Mouse (Mus musculus) stomach, postnatal 0 days (tissue): ENCODE data around the gene Stxbp4. TPM values are rescaled to one million over a fixed set of nuclear protein-coding genes. Genes with fewer than 3 reads are reported as not detected.

Experiments
- ATAC-seq: fragments of 200-750 bp; cut with Nextera tagmentation; 2 replicates; pipeline ENCODE4 v1.8.0; 2017; ENCODE audit not compliant: low FRiP score, low TSS enrichment
- DNase-seq: peaks from one replicate; pipeline ENCODE4 v3.0.0-alpha.2; 2016; ENCODE audit warnings: low spot score
- H3K27ac ChIP-seq: fragments of 300-500 bp; sonication (generic); replicated peaks from 2 replicates; pipeline ENCODE4 v1.5.1; 2014; ENCODE audit warnings: mild to moderate bottlenecking, control low read depth
- H3K27me3 ChIP-seq: fragments of 300-500 bp; sonication (generic); 2 replicates; pipeline ENCODE4 v1.6.1; 2014; ENCODE audit warnings: low read length; ENCODE audit not compliant: control insufficient read depth, insufficient read depth
- H3K36me3 ChIP-seq: fragments of 300-500 bp; sonication (generic); 2 replicates; pipeline ENCODE4 v1.6.1; 2014; ENCODE audit warnings: low read length, mixed read lengths; ENCODE audit not compliant: control insufficient read depth, insufficient read depth
- H3K4me1 ChIP-seq: fragments of 300-500 bp; sonication (generic); replicated peaks from 2 replicates; pipeline ENCODE4 v1.6.1; 2014; ENCODE audit warnings: antibody characterized with exemption; ENCODE audit not compliant: control insufficient read depth, insufficient read depth
- H3K4me2 ChIP-seq: fragments of 300-500 bp; sonication (generic); replicated peaks from 2 replicates; pipeline ENCODE4 v1.6.1; 2014; ENCODE audit warnings: low read depth, mild to moderate bottlenecking, control low read depth, moderate library complexity
- H3K4me3 ChIP-seq: fragments of 300-500 bp; sonication (generic); 2 replicates; pipeline ENCODE4 v1.5.1; 2014; ENCODE audit warnings: low read depth, low read length, control low read depth
- H3K9ac ChIP-seq: fragments of 300-500 bp; sonication (generic); 2 replicates; pipeline ENCODE4 v1.6.1; 2014; ENCODE audit warnings: mild to moderate bottlenecking, low read length, control low read depth, mixed read lengths
- H3K9me3 ChIP-seq: fragments of 300-500 bp; sonication (generic); 2 replicates; pipeline ENCODE4 v1.6.1; 2016; ENCODE audit warnings: low read length; ENCODE audit not compliant: control insufficient read depth
- CTCF ChIP-seq: IDR thresholded peaks from 2 replicates; pipeline ENCODE4 v1.5.1; 2016; ENCODE audit warnings: antibody characterized with exemption, low read depth, mild to moderate bottlenecking, moderate library complexity
- EP300 ChIP-seq: optimal IDR thresholded peaks from 2 replicates; pipeline ENCODE3; 2016; ENCODE audit warnings: antibody characterized with exemption
- WGBS: fragments of 180-500 bp; shearing (Covaris S2); extraction: QIAGEN DNeasy Blood & Tissue Kit; methylation state at CpG from one replicate; pipeline ENCODE4 v1.1.7; 2014; 5-methylcytosine and 5-hydroxymethylcytosine counted together
- polyA plus RNA-seq: library from polyadenylated mRNA; unstranded; fragments of >200 nt; fragmentation: Nextera tagmentation; extraction: Ambion mirVana; gene quantifications from 2 replicates; pipeline ENCODE4 v1.2.1, GENCODE M21; 2015

The Stxbp4 gene
- polyA plus RNA-seq, 1 experiment from 2014 or later: 2.7 TPM

GRCm38 (mm10) chr11:90512538-90513219 lies 125.2 kb downstream of the Stxbp4 start:
- Histone ChIP-seq H3K4me1 (no peaks in the 10 kb centered on the region), H3K27ac (no peak overlapping the region), H3K4me2 (no peak overlapping the region), H3K27me3 (no peaks in the 10 kb centered on the region), H3K9me3 (no peaks in the 10 kb centered on the region), H3K36me3 (no peaks in the 10 kb centered on the region; the same call in 1 of the 2 replicates), H3K9ac (no peak overlapping the region), H3K4me3 (no peak overlapping the region)
- WGBS: 62% methylated on average over 5 of the region's 5 CpGs
- ATAC-seq: no peak
- DNase-seq: no peak
- no peak for TF ChIP-seq CTCF
- TF ChIP-seq EP300: no peak

DNA sequence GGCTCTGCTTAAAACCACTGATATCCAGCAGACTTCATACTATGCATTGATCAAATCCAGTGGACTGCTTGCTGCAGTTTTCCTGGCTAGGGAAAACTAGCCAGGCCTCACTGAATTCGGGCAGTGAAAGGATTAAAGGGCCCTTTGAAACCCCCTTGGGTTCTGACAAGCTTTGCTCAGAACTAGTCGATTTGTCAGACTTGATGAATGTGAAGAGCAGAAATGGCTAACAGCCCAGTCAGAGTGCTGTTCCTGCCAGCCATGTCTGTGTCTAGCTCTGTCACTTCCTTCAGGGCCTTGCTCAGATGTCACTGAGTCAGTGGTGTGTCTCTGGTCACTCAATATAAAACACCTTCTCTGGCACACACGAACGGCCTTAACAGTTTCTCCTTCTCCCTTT lies 136.0 kb downstream of the Stxbp4 start:
- no peak for TF ChIP-seq CTCF
- no peak for TF ChIP-seq EP300
- DNase-seq (no peak), ATAC-seq (no peak)
- no peaks in the 10 kb centered on the region for H3K36me3 ChIP-seq
- no peaks in the 10 kb centered on the region for H3K9me3 ChIP-seq
- H3K9ac ChIP-seq: no peak overlapping the region
- no peak overlapping the region for H3K4me2 ChIP-seq
- H3K27me3 ChIP-seq: no peaks in the 10 kb centered on the region
- no peaks in the 10 kb centered on the region for H3K4me1 ChIP-seq
- H3K27ac ChIP-seq: no peak overlapping the region
- 59% methylated on average over 4 of the region's 4 CpGs for WGBS
- no peak overlapping the region for H3K4me3 ChIP-seq

DNA sequence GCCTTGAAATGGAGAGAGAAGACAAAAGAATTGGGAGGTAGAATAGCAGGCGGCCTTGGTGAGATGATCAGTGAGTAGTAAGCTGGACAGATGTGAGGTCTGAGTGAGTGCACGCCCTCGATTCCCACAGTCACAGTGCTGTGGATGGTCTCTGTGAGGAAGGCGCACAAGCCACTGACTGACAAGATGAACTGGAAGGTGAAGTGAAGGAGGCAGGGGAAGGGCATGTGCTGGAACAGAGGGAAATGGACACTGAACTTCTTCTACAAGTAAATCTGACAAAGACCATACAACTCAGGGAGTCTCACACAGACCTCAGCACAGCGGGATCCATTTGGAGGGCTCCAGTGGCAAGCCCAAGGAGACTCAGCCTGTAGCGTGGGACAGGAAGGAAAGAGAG lies 138.0 kb downstream of the Stxbp4 start:
- no peaks in the 10 kb centered on the region for H3K9me3 ChIP-seq
- H3K36me3 ChIP-seq: no peaks in the 10 kb centered on the region
- H3K4me3 ChIP-seq: no peak overlapping the region
- no peak overlapping the region for H3K4me2 ChIP-seq
- ATAC-seq (no peak), DNase-seq (no peak)
- TF ChIP-seq CTCF: no peak
- no peak for TF ChIP-seq EP300
- H3K27me3 ChIP-seq: no peaks in the 10 kb centered on the region
- H3K4me1 ChIP-seq: no peaks in the 10 kb centered on the region
- 94% methylated on average over 6 of the region's 6 CpGs for WGBS
- H3K27ac ChIP-seq: no peak overlapping the region
- H3K9ac ChIP-seq: no peak overlapping the region

- no peak overlapping the region for H3K4me3 ChIP-seq
- DNase-seq (no peak), ATAC-seq (no peak)
- no peak overlapping the region for H3K4me2 ChIP-seq
- no peak overlapping the region for H3K27ac ChIP-seq
- H3K27me3 ChIP-seq: no peaks in the 10 kb centered on the region
- TF ChIP-seq CTCF (no peak), EP300 (no peak)
- no peaks in the 10 kb centered on the region for H3K9me3 ChIP-seq
- H3K9ac ChIP-seq: no peak overlapping the region
- H3K4me1 ChIP-seq: no peaks in the 10 kb centered on the region
- 50% methylated on average over 5 of the region's 5 CpGs for WGBS
- H3K36me3 ChIP-seq: no peaks in the 10 kb centered on the region
These were observed 139.4 kb downstream of the Stxbp4 start for GRCm38 (mm10) chr11:90498461-90498860.

DNA sequence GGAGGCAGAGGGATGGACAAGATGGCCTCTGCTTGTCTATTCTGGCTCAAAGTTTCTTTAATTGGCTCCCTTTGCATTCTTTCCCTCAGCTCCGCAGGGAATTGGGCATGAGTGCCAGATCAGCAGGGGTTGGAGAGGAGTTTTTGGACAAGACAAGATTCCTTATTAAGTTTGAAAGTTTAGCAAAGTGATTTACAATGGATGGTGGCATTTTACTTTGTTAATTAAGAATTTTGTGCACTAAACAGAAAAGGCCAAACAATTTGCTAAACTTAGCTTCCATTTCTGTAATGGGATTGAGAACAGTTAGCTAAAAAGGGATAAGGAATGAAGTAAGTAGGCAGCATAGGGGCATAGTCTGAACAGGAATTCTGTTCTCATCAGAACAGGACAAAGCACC lies 142.9 kb downstream of the Stxbp4 start:
- H3K36me3 ChIP-seq: no peaks in the 10 kb centered on the region
- no peaks in the 10 kb centered on the region for H3K27me3 ChIP-seq
- TF ChIP-seq CTCF (no peak), EP300 (no peak)
- 71% methylated on average over 1 of the region's 1 CpGs for WGBS
- H3K9ac ChIP-seq: no peak overlapping the region
- H3K4me3 ChIP-seq: no peak overlapping the region
- H3K9me3 ChIP-seq: no peaks in the 10 kb centered on the region
- ATAC-seq: no peak
- H3K4me1 ChIP-seq: no peaks in the 10 kb centered on the region
- no peak overlapping the region for H3K4me2 ChIP-seq
- H3K27ac ChIP-seq: no peak overlapping the region
- DNase-seq: no peak

GRCm38 (mm10) chr11:90492511-90492910 lies 145.4 kb downstream of the Stxbp4 start:
- TF ChIP-seq CTCF (no peak), EP300 (no peak)
- H3K9me3 ChIP-seq: no peaks in the 10 kb centered on the region
- no peaks in the 10 kb centered on the region for H3K4me1 ChIP-seq
- no peak overlapping the region for H3K4me2 ChIP-seq
- H3K36me3 ChIP-seq: no peaks in the 10 kb centered on the region
- no peak overlapping the region for H3K27ac ChIP-seq
- 93% methylated on average over 4 of the region's 4 CpGs for WGBS
- no peak overlapping the region for H3K9ac ChIP-seq
- H3K4me3 ChIP-seq: no peak overlapping the region
- no peak for DNase-seq
- ATAC-seq: no peak
- no peaks in the 10 kb centered on the region for H3K27me3 ChIP-seq
